Mouse (Mus musculus) midbrain, embryonic 12.5 days (tissue): ENCODE results near the gene Josd1. TPM values are rescaled to one million over a fixed set of nuclear protein-coding genes. Genes with fewer than 3 reads are reported as not detected.

Experiments
- ATAC-seq: fragments of 200-750 bp; cut with Nextera tagmentation; 2 replicates; pipeline ENCODE4 v1.8.0; 2017; ENCODE audit warnings: low read depth, moderate TSS enrichment, moderate library complexity; ENCODE audit not compliant: low FRiP score
- H3K27ac ChIP-seq: fragments of 300-500 bp; sonication (generic); replicated peaks from 2 replicates; pipeline ENCODE4 v1.5.1; 2016; ENCODE audit warnings: mild to moderate bottlenecking
- H3K27me3 ChIP-seq: fragments of 300-500 bp; sonication (generic); 2 replicates; pipeline ENCODE4 v1.6.1; 2016; ENCODE audit warnings: mild to moderate bottlenecking
- H3K36me3 ChIP-seq: fragments of 300-500 bp; sonication (generic); 2 replicates; pipeline ENCODE4 v1.6.1; 2016
- H3K4me1 ChIP-seq: fragments of 300-500 bp; sonication (generic); 2 replicates; pipeline ENCODE4 v1.6.1; 2016
- H3K4me2 ChIP-seq: fragments of 300-500 bp; sonication (generic); replicated peaks from 2 replicates; pipeline ENCODE4 v1.6.1; 2016; ENCODE audit warnings: mild to moderate bottlenecking, moderate library complexity
- H3K4me3 ChIP-seq: fragments of 300-500 bp; sonication (generic); 2 replicates; pipeline ENCODE4 v1.5.1; 2016; ENCODE audit warnings: mild to moderate bottlenecking
- H3K9ac ChIP-seq: fragments of 300-500 bp; sonication (generic); replicated peaks from 2 replicates; pipeline ENCODE4 v1.6.1; 2016; ENCODE audit warnings: mild to moderate bottlenecking, moderate library complexity
- H3K9me3 ChIP-seq: fragments of 300-500 bp; sonication (generic); 2 replicates; pipeline ENCODE4 v1.6.1; 2016; ENCODE audit warnings: mild to moderate bottlenecking
- WGBS: fragments of 180-500 bp; shearing (Covaris S2); methylation state at CpG from one replicate; pipeline ENCODE4 v1.1.7; 2016; 5-methylcytosine and 5-hydroxymethylcytosine counted together
- polyA plus RNA-seq: library from polyadenylated mRNA; unstranded; fragments of >200 nt; fragmentation: Nextera tagmentation; extraction: Ambion mirVana; gene quantifications from 2 replicates; pipeline ENCODE4 v1.2.1, GENCODE M21; 2016

Josd1 gene
- polyA plus RNA-seq, 1 experiment from 2014 or later = 24.8 TPM

- H3K27ac ChIP-seq = no peak overlapping the region
- H3K36me3 ChIP-seq = peaks cover 95% of the 10 kb centered on the region
Observed at GRCm38 (mm10) chr15:79716710-79717109, 29.0 kb upstream of the Josd1 start.

GRCm38 (mm10) chr15:79715646-79716045, 27.9 kb upstream of the Josd1 start:
- Histone ChIP-seq H3K27ac (no peak overlapping the region), H3K4me2 (no peak overlapping the region), H3K36me3 (peaks cover 100% of the 10 kb centered on the region), H3K9ac (no peak overlapping the region), H3K9me3 (no peaks in the 10 kb centered on the region), H3K27me3 (no peaks in the 10 kb centered on the region), H3K4me1 (no peaks in the 10 kb centered on the region), H3K4me3 (no peak overlapping the region)
- 96% methylated on average over 7 of the region's 7 CpGs for WGBS
- ATAC-seq = no peak

More at GRCm38 (mm10) chr15:79716710-79717109, 29.0 kb upstream of the Josd1 start:
- H3K4me3 ChIP-seq = no peak overlapping the region
- no peak overlapping the region for H3K4me2 ChIP-seq
- no peak overlapping the region for H3K9ac ChIP-seq
- no peaks in the 10 kb centered on the region for H3K9me3 ChIP-seq
- H3K27me3 ChIP-seq = no peaks in the 10 kb centered on the region
- no peaks in the 10 kb centered on the region for H3K4me1 ChIP-seq
- WGBS = 87% methylated on average over 6 of the region's 6 CpGs
- no peak for ATAC-seq

GRCm38 (mm10) chr15:79708229-79708822, 20.6 kb upstream of the Josd1 start:
- 87% methylated on average over 5 of the region's 5 CpGs for WGBS
- Histone ChIP-seq H3K4me1 (no peaks in the 10 kb centered on the region), H3K4me3 (no peak overlapping the region), H3K4me2 (no peak overlapping the region), H3K27me3 (no peaks in the 10 kb centered on the region), H3K36me3 (peaks cover 70% of the 10 kb centered on the region), H3K9ac (no peak overlapping the region), H3K9me3 (no peaks in the 10 kb centered on the region), H3K27ac (no peak overlapping the region)
- no peak for ATAC-seq

- ATAC-seq = no peak
- H3K4me3 ChIP-seq = no peak overlapping the region
- H3K36me3 ChIP-seq = peaks cover 54% of the 10 kb centered on the region
- no peak overlapping the region for H3K9ac ChIP-seq
- no peak overlapping the region for H3K4me2 ChIP-seq
- no peak overlapping the region for H3K27ac ChIP-seq
- H3K4me1 ChIP-seq = no peaks in the 10 kb centered on the region
- no peaks in the 10 kb centered on the region for H3K9me3 ChIP-seq
- H3K27me3 ChIP-seq = no peaks in the 10 kb centered on the region
- WGBS = 90% methylated on average over 17 of the region's 17 CpGs
Observed at GRCm38 (mm10) chr15:79706603-79707214, 19.0 kb upstream of the Josd1 start.

GRCm38 (mm10) chr15:79697558-79698187, 10.0 kb upstream of the Josd1 start:
- Histone ChIP-seq H3K4me2 (no peak overlapping the region), H3K27me3 (no peaks in the 10 kb centered on the region), H3K27ac (no peak overlapping the region; the same call in 1 of the 2 replicates), H3K9me3 (no peaks in the 10 kb centered on the region), H3K9ac (no peak overlapping the region), H3K36me3 (peaks cover 19% of the 10 kb centered on the region), H3K4me3 (no peak overlapping the region), H3K4me1 (peaks cover 18% of the 10 kb centered on the region)
- WGBS = 83% methylated on average over 9 of the region's 9 CpGs
- no peak for ATAC-seq

GRCm38 (mm10) chr15:79697011-79697410, 9.3 kb upstream of the Josd1 start:
- no peak overlapping the region; the same call in 1 of the 2 replicates for H3K27ac ChIP-seq
- 90% methylated on average over 6 of the region's 6 CpGs for WGBS
- H3K36me3 ChIP-seq = peaks cover 19% of the 10 kb centered on the region
- ATAC-seq = no peak
- H3K9me3 ChIP-seq = no peaks in the 10 kb centered on the region
- H3K9ac ChIP-seq = no peak overlapping the region
- no peak overlapping the region for H3K4me2 ChIP-seq
- H3K4me3 ChIP-seq = no peak overlapping the region
- peaks cover 24% of the 10 kb centered on the region for H3K4me1 ChIP-seq
- H3K27me3 ChIP-seq = no peaks in the 10 kb centered on the region

- H3K4me3 ChIP-seq = no peak overlapping the region
- H3K9ac ChIP-seq = no peak overlapping the region
- H3K4me2 ChIP-seq = no peak overlapping the region
- peaks cover 29% of the 10 kb centered on the region for H3K4me1 ChIP-seq
- 91% methylated on average over 2 of the region's 2 CpGs for WGBS
- no peak overlapping the region for H3K27ac ChIP-seq
- no peak for ATAC-seq
- H3K27me3 ChIP-seq = no peaks in the 10 kb centered on the region
- no peaks in the 10 kb centered on the region for H3K9me3 ChIP-seq
- H3K36me3 ChIP-seq = peaks cover 19% of the 10 kb centered on the region
Observed at GRCm38 (mm10) chr15:79696508-79696907, 8.8 kb upstream of the Josd1 start.

- no peak overlapping the region for H3K9ac ChIP-seq
- no peak overlapping the region for H3K27ac ChIP-seq
- no peaks in the 10 kb centered on the region for H3K9me3 ChIP-seq
- H3K4me1 ChIP-seq = peaks cover 31% of the 10 kb centered on the region
- H3K36me3 ChIP-seq = peaks cover 19% of the 10 kb centered on the region
- ATAC-seq = no peak
- no peak overlapping the region for H3K4me3 ChIP-seq
- no peaks in the 10 kb centered on the region for H3K27me3 ChIP-seq
- 75% methylated on average over 3 of the region's 3 CpGs for WGBS
- H3K4me2 ChIP-seq = no peak overlapping the region
Observed at GRCm38 (mm10) chr15:79695516-79695915, 7.8 kb upstream of the Josd1 start.

- Histone ChIP-seq H3K27ac (no peak overlapping the region), H3K36me3 (peaks cover 19% of the 10 kb centered on the region), H3K9me3 (no peaks in the 10 kb centered on the region), H3K4me1 (peaks cover 38% of the 10 kb centered on the region), H3K9ac (no peak overlapping the region), H3K4me2 (no peak overlapping the region), H3K4me3 (no peak overlapping the region), H3K27me3 (no peaks in the 10 kb centered on the region)
- WGBS = 88% methylated on average over 4 of the region's 4 CpGs
- ATAC-seq = no peak
Observed at GRCm38 (mm10) chr15:79694512-79694911, 6.8 kb upstream of the Josd1 start.

GRCm38 (mm10) chr15:79693740-79694139, 6.0 kb upstream of the Josd1 start:
- Histone ChIP-seq H3K27me3 (0 out of 2 replicates have a peak, but pooled peaks cover 4% of the 10 kb centered on the region), H3K4me2 (no peak overlapping the region), H3K36me3 (peaks cover 16% of the 10 kb centered on the region), H3K9me3 (no peaks in the 10 kb centered on the region), H3K27ac (no peak overlapping the region), H3K4me3 (no peak overlapping the region), H3K4me1 (peaks cover 38% of the 10 kb centered on the region), H3K9ac (no peak overlapping the region)
- ATAC-seq = no peak
- 91% methylated on average over 11 of the region's 11 CpGs for WGBS

- Histone ChIP-seq H3K9me3 (no peaks in the 10 kb centered on the region), H3K4me3 (no peak overlapping the region), H3K4me2 (peak overlapping the region; percentile 98), H3K27me3 (0 out of 2 replicates have a peak, but pooled peaks cover 4% of the 10 kb centered on the region), H3K27ac (no peak overlapping the region), H3K36me3 (peaks cover 16% of the 10 kb centered on the region), H3K9ac (no peak overlapping the region), H3K4me1 (peaks cover 42% of the 10 kb centered on the region)
- WGBS = 77% methylated on average over 5 of the region's 5 CpGs
- no peak for ATAC-seq
Observed at GRCm38 (mm10) chr15:79692334-79692733, 4.6 kb upstream of the Josd1 start.

- Histone ChIP-seq H3K9me3 (no peaks in the 10 kb centered on the region), H3K27ac (peak overlapping the region; percentile 89), H3K4me1 (peaks cover 39% of the 10 kb centered on the region), H3K4me3 (peak overlapping the region; percentile 94), H3K4me2 (peak overlapping the region; percentile 98), H3K9ac (peak overlapping the region; percentile 88), H3K36me3 (peaks cover 6% of the 10 kb centered on the region; the same call in 1 of the 2 replicates), H3K27me3 (0 out of 2 replicates have a peak, but pooled peaks cover 4% of the 10 kb centered on the region)
- 1% methylated on average over 40 of the region's 53 CpGs for WGBS
- peak; percentile 35 for ATAC-seq
Observed at GRCm38 (mm10) chr15:79691023-79691508, 3.3 kb upstream of the Josd1 start.
